In the genomic region with DNA sequence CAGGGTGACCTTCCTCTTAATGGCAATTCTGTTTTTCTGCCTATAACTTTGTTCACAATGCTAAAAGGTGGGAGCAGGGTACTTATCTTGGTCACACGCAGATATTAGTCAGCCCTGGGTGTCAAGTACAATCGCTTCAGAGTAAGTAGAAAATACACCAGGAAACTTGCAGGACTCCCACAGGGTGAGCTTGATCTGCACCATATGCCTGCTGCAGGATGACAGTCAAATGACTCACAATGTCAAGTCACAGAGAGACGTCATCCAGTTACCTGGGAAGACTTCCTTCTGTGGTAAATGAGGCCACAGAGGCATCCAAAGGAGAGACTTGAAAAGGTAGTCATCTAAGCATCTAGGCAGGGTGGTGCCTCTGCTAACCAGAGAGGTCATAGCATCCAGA, we compare ENCODE assay signal across 27 mouse cellular contexts.
DNase-seq lines count a peak whose midpoint lies in the region; ATAC-seq and TF ChIP-seq lines count a peak whose summit lies in the region.
"Had no signal": no experiment of that assay in that cellular context is flagged by ENCODE, and none has a peak within 500 bp of the region (broad histone marks: within the 10 kb centered on the region; RNA-seq: fewer than 3 reads in every experiment).

No protein-coding gene starts in this region.

- WGBS in limb, embryonic 10.5 days, result 86% methylated on average over 3 of the region's 3 CpGs
- WGBS in intestine, postnatal 0 days, result 84% methylated on average over 3 of the region's 3 CpGs

- no peaks in the 10 kb centered on the region for H3K4me1 ChIP-seq in limb, embryonic 10.5 days
- no peaks in the 10 kb centered on the region for H3K4me1 ChIP-seq in intestine, postnatal 0 days (replicated peaks; ENCODE audit: control insufficient read depth, insufficient read depth, low read length)
- H3K4me1 ChIP-seq: embryonic facial prominence, embryonic 10.5 days; embryonic facial prominence, embryonic 15.5 days; forebrain, embryonic 12.5 days; heart, embryonic 15.5 days; intestine, embryonic 15.5 days; limb, embryonic 13.5 days; lung, embryonic 15.5 days; megakaryocyte, embryonic 14.5 days; midbrain, embryonic 13.5 days had no signal

- peak; percentile 38 for DNase-seq in right cerebral cortex, adult 18-20 months
- DNase-seq in right cerebral cortex, postnatal 4 days, result no peak
- DNase-seq in cerebellum, adult 18-20 months, result peak; percentile 63 to 71
- DNase-seq in cerebellum, postnatal 10 days, result peak; percentile 11 to 12
- no peak for DNase-seq in limb, embryonic 10.5 days (ENCODE audit: low spot score)
- DNase-seq: adrenal gland, postnatal 10 days; forebrain, postnatal 0 days; gastrocnemius, postnatal 14 days; kidney, adult 8-10 months; kidney, postnatal 10 days; layer of hippocampus, postnatal 36 days; thymus, postnatal 4 days had no signal

- H3K9me3 ChIP-seq in limb, embryonic 10.5 days (replicated peaks), result no peaks in the 10 kb centered on the region
- H3K9me3 ChIP-seq in intestine, postnatal 0 days (ENCODE audit: control insufficient read depth), result no peaks in the 10 kb centered on the region
- H3K9me3 ChIP-seq: embryonic facial prominence, embryonic 10.5 days; embryonic facial prominence, embryonic 15.5 days; forebrain, embryonic 12.5 days; heart, embryonic 10.5 days; heart, embryonic 15.5 days; intestine, embryonic 15.5 days; limb, embryonic 13.5 days; lung, embryonic 15.5 days; megakaryocyte, embryonic 14.5 days; midbrain, embryonic 13.5 days had no signal

- TF ChIP-seq CTCF in intestine, postnatal 0 days (IDR thresholded peaks at IDR 0.05; ENCODE audit: low read depth), result no peak

- H3K9ac ChIP-seq in intestine, postnatal 0 days (ENCODE audit: low read depth, low read length), result no peak overlapping the region
- H3K9ac ChIP-seq: embryonic facial prominence, embryonic 15.5 days; forebrain, embryonic 12.5 days; forebrain, postnatal 0 days; heart, embryonic 15.5 days; intestine, embryonic 15.5 days; limb, embryonic 13.5 days; lung, embryonic 15.5 days; midbrain, embryonic 13.5 days had no signal

- ATAC-seq in activated CD4-positive, CD25-positive, alpha-beta regulatory T cell, adult 4 months, result no peak
- no peak for ATAC-seq in intestine, postnatal 0 days
- ATAC-seq: forebrain, postnatal 0 days; hindbrain, postnatal 0 days; intestine, embryonic 15.5 days; midbrain, embryonic 13.5 days had no signal

- no peaks in the 10 kb centered on the region for H3K36me3 ChIP-seq in limb, embryonic 10.5 days
- H3K36me3 ChIP-seq in intestine, postnatal 0 days (ENCODE audit: control insufficient read depth, insufficient read depth), result no peaks in the 10 kb centered on the region
- H3K36me3 ChIP-seq: embryonic facial prominence, embryonic 10.5 days; embryonic facial prominence, embryonic 15.5 days; forebrain, embryonic 12.5 days; heart, embryonic 10.5 days; heart, embryonic 15.5 days; intestine, embryonic 15.5 days; limb, embryonic 13.5 days; lung, embryonic 15.5 days; midbrain, embryonic 13.5 days had no signal

- no peak overlapping the region for H3K27ac ChIP-seq in limb, embryonic 10.5 days
- H3K27ac ChIP-seq in intestine, postnatal 0 days (ENCODE audit: low read depth, low read length), result no peak overlapping the region
- H3K27ac ChIP-seq: embryonic facial prominence, embryonic 10.5 days; embryonic facial prominence, embryonic 15.5 days; forebrain, embryonic 12.5 days; heart, embryonic 10.5 days; heart, embryonic 15.5 days; hindbrain, postnatal 0 days; intestine, embryonic 15.5 days; limb, embryonic 13.5 days; lung, embryonic 15.5 days; midbrain, embryonic 13.5 days had no signal

- H3K4me2 ChIP-seq in intestine, postnatal 0 days (replicated peaks; ENCODE audit: low read depth), result no peak overlapping the region
- H3K4me2 ChIP-seq: embryonic facial prominence, embryonic 15.5 days; forebrain, embryonic 12.5 days; heart, embryonic 15.5 days; intestine, embryonic 15.5 days; limb, embryonic 13.5 days; liver, embryonic 11.5 days; lung, embryonic 15.5 days; midbrain, embryonic 13.5 days had no signal

- H3K27me3 ChIP-seq in limb, embryonic 10.5 days (ENCODE audit: low read depth, poor library complexity, severe bottlenecking), result no peaks in the 10 kb centered on the region
- no peaks in the 10 kb centered on the region for H3K27me3 ChIP-seq in intestine, postnatal 0 days (replicated peaks; ENCODE audit: control insufficient read depth, insufficient read depth, low read length)
- H3K27me3 ChIP-seq: CH12.LX; embryonic facial prominence, embryonic 15.5 days; forebrain, embryonic 12.5 days; heart, embryonic 15.5 days; intestine, embryonic 15.5 days; limb, embryonic 13.5 days; lung, embryonic 15.5 days; megakaryocyte, embryonic 14.5 days; midbrain, embryonic 13.5 days had no signal

- no peak overlapping the region for H3K4me3 ChIP-seq in limb, embryonic 10.5 days
- no peak overlapping the region for H3K4me3 ChIP-seq in intestine, postnatal 0 days (ENCODE audit: low read depth, low read length)
- H3K4me3 ChIP-seq: embryonic facial prominence, embryonic 10.5 days; embryonic facial prominence, embryonic 15.5 days; forebrain, embryonic 12.5 days; heart, embryonic 10.5 days; heart, embryonic 15.5 days; intestine, embryonic 15.5 days; limb, embryonic 13.5 days; lung, embryonic 15.5 days; megakaryocyte, embryonic 14.5 days; midbrain, embryonic 13.5 days had no signal

Comparison
In these comparisons a context has a peak if more than half of its experiments do, and no peak if none do; other contexts are left out.
1. DNase-seq: peak in right cerebral cortex, adult 18-20 months (single experiment), cerebellum, adult 18-20 months (2 of 2) and cerebellum, postnatal 10 days (2 of 2); none in right cerebral cortex, postnatal 4 days (single experiment) and limb, embryonic 10.5 days (single experiment).